Mouse (Mus musculus) C2C12 (cell line): ENCODE data around the gene Ifnar1.

Source experiments
- CEBPB ChIP-seq: IDR thresholded peaks from one replicate; pipeline ENCODE4 v1.6.1; 2011; ENCODE audit warnings: low read depth, mild to moderate bottlenecking, control low read depth, moderate library complexity
- CTCF ChIP-seq: IDR thresholded peaks from one replicate; pipeline ENCODE4 v1.5.1; 2011; ENCODE audit not compliant: control insufficient read depth, insufficient read depth, insufficient read length
- FOSL1 ChIP-seq: IDR thresholded peaks from one replicate; pipeline ENCODE4 v1.8.0; 2011; ENCODE audit warnings: mild to moderate bottlenecking, low read length; ENCODE audit not compliant: poor library complexity, insufficient read depth, severe bottlenecking
- MAX ChIP-seq: IDR thresholded peaks from one replicate; pipeline ENCODE4 v1.6.1; 2011; ENCODE audit warnings: mild to moderate bottlenecking, control low read depth
- MYOD1 ChIP-seq: IDR thresholded peaks from one replicate; pipeline ENCODE4 v1.6.1; 2011; ENCODE audit warnings: low read depth; ENCODE audit not compliant: control insufficient read depth, insufficient read length
- MYOG ChIP-seq: IDR thresholded peaks from one replicate; pipeline ENCODE4 v1.6.1; 2011; ENCODE audit not compliant: control insufficient read depth, insufficient read length; ENCODE audit errors: extremely low read depth
- USF1 ChIP-seq: IDR thresholded peaks from one replicate; pipeline ENCODE4 v1.6.1; 2011; ENCODE audit warnings: low read depth, mild to moderate bottlenecking, control low read depth, moderate library complexity

DNA sequence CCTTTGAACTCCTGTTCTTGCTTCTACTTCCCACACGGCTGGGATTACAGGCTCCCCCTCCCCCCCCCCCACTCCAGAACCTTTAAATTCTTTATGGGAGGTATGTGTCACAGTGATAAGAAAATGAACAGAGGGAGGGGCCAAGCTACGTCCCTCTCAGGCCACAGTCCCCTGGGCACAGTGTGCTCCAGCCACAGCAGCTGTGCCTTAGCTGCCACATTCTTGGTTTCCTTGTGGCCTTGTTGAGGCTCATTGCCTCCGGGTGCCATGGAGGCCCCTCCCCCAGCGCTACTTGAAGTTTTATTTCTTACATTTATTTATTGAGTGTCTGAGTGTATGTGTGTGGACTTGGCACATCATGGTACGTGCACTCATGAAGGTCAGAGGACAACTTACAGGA is 42.5 kb downstream of the Ifnar1 start:
- no peak for TF ChIP-seq CTCF
- no peak for TF ChIP-seq FOSL1
- no peak for TF ChIP-seq USF1
- peak; percentile 76 for TF ChIP-seq MYOD1
- TF ChIP-seq MAX: no peak
- no peak for TF ChIP-seq CEBPB
- TF ChIP-seq MYOG: no peak
